21 mouse cellular contexts compared by ENCODE assay signal in the genomic region with DNA sequence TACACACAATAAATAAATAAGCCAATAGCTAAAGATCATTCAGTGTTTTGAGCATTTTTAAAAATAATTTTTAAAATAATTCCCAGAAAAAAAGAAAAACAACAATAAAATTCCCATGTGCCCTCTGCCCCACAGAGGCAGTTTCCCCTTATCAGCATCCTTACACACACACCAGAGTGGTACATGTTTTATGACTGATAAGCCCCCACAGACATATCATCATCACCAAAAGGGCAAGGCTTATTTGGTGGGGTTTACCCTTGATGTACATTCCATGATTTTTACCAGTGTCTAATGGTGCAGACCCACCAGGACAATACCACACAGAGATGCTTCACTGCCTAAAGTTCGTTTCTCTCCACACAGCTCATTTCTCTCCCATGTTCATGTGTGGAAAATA.
DNase-seq lines count a peak whose midpoint lies in the region; ATAC-seq lines count a peak whose summit lies in the region.
"Had no signal": no experiment of that assay in that cellular context is flagged by ENCODE, and none has a peak within 500 bp of the region (broad histone marks: within the 10 kb centered on the region; RNA-seq: fewer than 3 reads in every experiment).

No protein-coding gene starts in this region.

- H3K9me3 ChIP-seq in heart, embryonic 10.5 days, result no peaks in the 10 kb centered on the region
- no peaks in the 10 kb centered on the region for H3K9me3 ChIP-seq in midbrain, embryonic 11.5 days (ENCODE audit: control insufficient read depth, low read length)
- H3K9me3 ChIP-seq in midbrain, embryonic 14.5 days (ENCODE audit: control insufficient read depth, low read length), result no peaks in the 10 kb centered on the region
- no peaks in the 10 kb centered on the region for H3K9me3 ChIP-seq in liver, embryonic 11.5 days (ENCODE audit: control insufficient read depth, low read length)
- H3K9me3 ChIP-seq: embryonic facial prominence, embryonic 12.5 days; forebrain, embryonic 10.5 days; midbrain, embryonic 15.5 days had no signal

- no peaks in the 10 kb centered on the region for H3K27me3 ChIP-seq in heart, embryonic 10.5 days (ENCODE audit: insufficient read depth, poor library complexity, severe bottlenecking)
- H3K27me3 ChIP-seq in midbrain, embryonic 11.5 days (ENCODE audit: control insufficient read depth, insufficient read depth, low read length), result no peaks in the 10 kb centered on the region
- H3K27me3 ChIP-seq in midbrain, embryonic 14.5 days (ENCODE audit: control insufficient read depth, insufficient read depth, low read length), result no peaks in the 10 kb centered on the region
- H3K27me3 ChIP-seq in liver, embryonic 11.5 days (replicated peaks; ENCODE audit: control insufficient read depth, insufficient read depth, low read length), result no peaks in the 10 kb centered on the region
- H3K27me3 ChIP-seq: embryonic facial prominence, embryonic 12.5 days; midbrain, embryonic 15.5 days had no signal

- no peaks in the 10 kb centered on the region for H3K36me3 ChIP-seq in heart, embryonic 10.5 days
- no peaks in the 10 kb centered on the region for H3K36me3 ChIP-seq in midbrain, embryonic 11.5 days (ENCODE audit: control insufficient read depth, insufficient read depth, low read length)
- H3K36me3 ChIP-seq in midbrain, embryonic 14.5 days (ENCODE audit: control insufficient read depth, insufficient read depth, low read length), result no peaks in the 10 kb centered on the region
- no peaks in the 10 kb centered on the region for H3K36me3 ChIP-seq in liver, embryonic 11.5 days (ENCODE audit: control insufficient read depth, insufficient read depth, low read length)
- H3K36me3 ChIP-seq: embryonic facial prominence, embryonic 12.5 days; forebrain, embryonic 10.5 days; midbrain, embryonic 15.5 days had no signal

- H3K27ac ChIP-seq in heart, embryonic 10.5 days, result peak overlapping the region; percentile 72; the same call in 1 of the 2 replicates
- no peak overlapping the region for H3K27ac ChIP-seq in midbrain, embryonic 11.5 days (ENCODE audit: low read depth, low read length)
- H3K27ac ChIP-seq in midbrain, embryonic 14.5 days (replicated peaks; ENCODE audit: low read depth, low read length), result no peak overlapping the region
- peak overlapping the region; percentile 57 for H3K27ac ChIP-seq in liver, embryonic 11.5 days (ENCODE audit: low read depth, low read length)
- H3K27ac ChIP-seq: macrophage; midbrain, embryonic 15.5 days had no signal

- H3K4me1 ChIP-seq in heart, embryonic 10.5 days, result peaks cover 25% of the 10 kb centered on the region
- no peaks in the 10 kb centered on the region for H3K4me1 ChIP-seq in midbrain, embryonic 11.5 days (ENCODE audit: control insufficient read depth, insufficient read depth, low read length)
- no peaks in the 10 kb centered on the region for H3K4me1 ChIP-seq in midbrain, embryonic 14.5 days (ENCODE audit: control insufficient read depth, insufficient read depth, low read length)
- peaks cover 33% of the 10 kb centered on the region for H3K4me1 ChIP-seq in liver, embryonic 11.5 days (replicated peaks; ENCODE audit: control insufficient read depth, insufficient read depth, low read length)
- H3K4me1 ChIP-seq: midbrain, embryonic 15.5 days had no signal

- H3K9ac ChIP-seq in midbrain, embryonic 11.5 days (ENCODE audit: low read length), result no peak overlapping the region
- no peak overlapping the region for H3K9ac ChIP-seq in midbrain, embryonic 14.5 days (replicated peaks; ENCODE audit: low read length)
- H3K9ac ChIP-seq in liver, embryonic 11.5 days (ENCODE audit: low read depth, low read length), result 0 out of 2 replicates have a peak overlapping the region, but pooled peaks have one; percentile 34
- H3K9ac ChIP-seq: embryonic facial prominence, embryonic 12.5 days; midbrain, embryonic 15.5 days had no signal

- WGBS in heart, embryonic 10.5 days, result 76% methylated on average over 1 of the region's 1 CpGs
- 71% methylated on average over 1 of the region's 1 CpGs for WGBS in midbrain, embryonic 11.5 days
- 71% methylated on average over 1 of the region's 1 CpGs for WGBS in midbrain, embryonic 14.5 days
- 67% methylated on average over 1 of the region's 1 CpGs for WGBS in liver, embryonic 11.5 days

- no peak overlapping the region for H3K4me2 ChIP-seq in midbrain, embryonic 11.5 days
- no peak overlapping the region for H3K4me2 ChIP-seq in midbrain, embryonic 14.5 days (ENCODE audit: low read length)
- no peak overlapping the region for H3K4me2 ChIP-seq in liver, embryonic 11.5 days
- H3K4me2 ChIP-seq: embryonic facial prominence, embryonic 12.5 days; midbrain, embryonic 15.5 days had no signal

- no peak for ATAC-seq in midbrain, embryonic 11.5 days (ENCODE audit: low FRiP score)
- no peak for ATAC-seq in midbrain, embryonic 14.5 days (ENCODE audit: low FRiP score, low TSS enrichment)
- peak; percentile 93 for ATAC-seq in liver, embryonic 11.5 days (replicated peaks; ENCODE audit: low FRiP score)
- peak; percentile 85 for ATAC-seq in megakaryocyte-erythroid progenitor cell, adult 5-6 weeks (replicated peaks; ENCODE audit: low FRiP score, low TSS enrichment, poor library complexity, severe bottlenecking)
- ATAC-seq: midbrain, embryonic 15.5 days had no signal

- DNase-seq in heart, embryonic 10.5 days (ENCODE audit: low spot score), result peak; percentile 73
- no peak for DNase-seq in heart, adult 9 months (ENCODE audit: low spot score in 2 of 2)
- peak; percentile 41 for DNase-seq in midbrain, embryonic 11.5 days (ENCODE audit: low spot score, missing footprints)
- no peak for DNase-seq in midbrain, embryonic 14.5 days
- no peak for DNase-seq in liver, embryonic 11.5 days (ENCODE audit: low spot score)
- DNase-seq in ovary, postnatal 14 days (ENCODE audit: low spot score), result no peak
- no peak for DNase-seq in left cerebral cortex, postnatal 14 days (ENCODE audit: low spot score in 2 of 2)
- DNase-seq: adrenal gland, adult 2 months; cerebellum, adult 11-12 months; gastrocnemius, postnatal 10 days; heart, adult 18-20 months; heart, postnatal 4 days; left cerebral cortex, postnatal 4 days; lung, adult 2 months; right cerebral cortex, postnatal 14 days; thymus, postnatal 4 days had no signal

- H3K4me3 ChIP-seq in heart, embryonic 10.5 days, result no peak overlapping the region
- no peak overlapping the region for H3K4me3 ChIP-seq in midbrain, embryonic 11.5 days (ENCODE audit: low read depth, low read length)
- H3K4me3 ChIP-seq in midbrain, embryonic 14.5 days (replicated peaks; ENCODE audit: low read depth, low read length), result no peak overlapping the region
- no peak overlapping the region for H3K4me3 ChIP-seq in liver, embryonic 11.5 days (ENCODE audit: low read depth, low read length)
- H3K4me3 ChIP-seq: embryonic facial prominence, embryonic 12.5 days; forebrain, embryonic 10.5 days; midbrain, embryonic 15.5 days had no signal

- intact Hi-C loops in left cerebral cortex, postnatal 14 days (cut with DNase I), result no loop called here

Comparison
In these comparisons a context has a peak if more than half of its experiments do, and no peak if none do; other contexts are left out.
1. DNase-seq: peak in heart, embryonic 10.5 days (single experiment) and midbrain, embryonic 11.5 days (single experiment); none in heart, adult 9 months (0 of 2), midbrain, embryonic 14.5 days (single experiment), liver, embryonic 11.5 days (single experiment), ovary, postnatal 14 days (single experiment) and left cerebral cortex, postnatal 14 days (0 of 2).
2. H3K27ac ChIP-seq: peak in heart, embryonic 10.5 days (single experiment) and liver, embryonic 11.5 days (single experiment); none in midbrain, embryonic 11.5 days (single experiment) and midbrain, embryonic 14.5 days (single experiment).
3. ATAC-seq: peak in liver, embryonic 11.5 days (single experiment) and megakaryocyte-erythroid progenitor cell, adult 5-6 weeks (single experiment); none in midbrain, embryonic 11.5 days (single experiment) and midbrain, embryonic 14.5 days (single experiment).